Mouse (Mus musculus): ENCODE data around the gene Prickle3. TPM values are rescaled to one million over a fixed set of nuclear protein-coding genes. Genes with fewer than 3 reads are reported as not detected.
A peak's percentile ranks its signal among the peaks of the same experiment; 100 is the strongest.

Prickle3 gene
- total RNA-seq (2014; rRNA removed; ENCODE audit: low replicate concordance): 9.2 and 15.7 TPM in 2 replicates
- polyA plus RNA-seq (2015; fragmentation: Nextera tagmentation; extraction: Ambion mirVana): 7.9 and 8.1 TPM in 2 replicates

DNA sequence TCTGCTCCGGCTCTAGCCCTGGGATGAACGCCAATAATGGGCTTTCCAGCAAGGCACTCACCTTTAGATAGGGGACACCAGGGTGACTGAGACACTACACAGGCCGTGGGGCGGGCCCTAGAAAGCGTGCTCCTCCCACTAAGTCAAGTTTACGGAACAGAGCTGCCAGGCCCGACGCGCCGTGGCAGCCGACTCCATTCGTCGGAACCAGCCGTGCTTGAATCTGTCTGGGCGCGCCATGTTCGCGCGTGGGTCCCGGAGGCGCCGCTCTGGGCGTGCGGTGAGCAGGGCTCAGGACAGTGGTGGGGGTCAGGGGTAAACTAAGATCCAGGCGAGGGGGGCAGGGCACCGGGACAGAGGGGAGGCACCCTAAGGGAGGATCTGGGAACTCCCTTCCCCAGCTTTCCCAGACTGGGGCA lies at the start of gene Prickle3:
Prickle3 (plus strand) TSS at position 40 of the 419 bp plus-strand sequence.
- H3K27ac ChIP-seq (ENCODE audit: low read depth): peak within 1 kb of the TSS; percentile 84
- H3K36me3 ChIP-seq (replicated peaks; ENCODE audit: control insufficient read depth, insufficient read depth, low read length): no peaks in the 10 kb centered on the region
- peak within 1 kb of the TSS; percentile 71 for H3K4me2 ChIP-seq (ENCODE audit: low read depth, low read length)
- peak; percentile 62 for DNase-seq (ENCODE audit: low spot score)
- H3K4me3 ChIP-seq (ENCODE audit: low read depth, low read length): peak within 1 kb of the TSS; percentile 62
- TF ChIP-seq CTCF (IDR thresholded peaks at IDR 0.05; ENCODE audit: low read depth) (no peak), EP300 (IDR thresholded peaks at IDR 0.05; ENCODE audit: low read depth) (no peak)
- H3K4me1 ChIP-seq (ENCODE audit: control insufficient read depth, insufficient read depth): peaks cover 11% of the 10 kb centered on the region
- H3K9ac ChIP-seq (replicated peaks; ENCODE audit: low read depth, low read length): peak within 1 kb of the TSS; percentile 63
- no peaks in the 10 kb centered on the region for H3K9me3 ChIP-seq (replicated peaks; ENCODE audit: control insufficient read depth, low read length)
- whole genome bisulfite sequencing: 15% methylated on average over 26 of the region's 26 CpGs
- no peaks in the 10 kb centered on the region for H3K27me3 ChIP-seq (ENCODE audit: control insufficient read depth, insufficient read depth, low read length)
- peak; percentile 84 for ATAC-seq (ENCODE audit: insufficient read depth, low read depth)

DNA sequence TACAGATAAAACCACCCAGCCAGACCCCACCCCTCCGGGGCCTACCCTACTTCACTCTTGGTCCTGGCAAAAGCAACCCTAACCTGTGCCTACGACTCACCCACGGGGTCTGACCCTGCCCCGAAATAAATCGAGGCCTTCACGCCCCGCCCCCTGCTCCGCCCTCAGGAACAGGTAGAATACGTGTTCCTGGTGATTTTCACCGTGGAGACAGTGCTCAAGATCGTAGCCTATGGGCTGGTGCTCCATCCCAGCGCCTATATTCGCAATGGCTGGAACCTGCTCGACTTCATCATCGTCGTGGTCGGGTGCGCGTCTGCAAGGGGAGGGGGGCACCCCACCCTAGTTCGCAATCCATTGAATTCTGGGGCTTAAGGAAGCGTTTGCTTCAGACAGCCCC lies 47.0 kb upstream of the Prickle3 start:
- Histone ChIP-seq H3K27ac (ENCODE audit: low read depth) (no peak overlapping the region), H3K4me3 (ENCODE audit: low read depth, low read length) (peak overlapping the region; percentile 33), H3K4me2 (ENCODE audit: low read depth, low read length) (peak overlapping the region; percentile 60), H3K4me1 (ENCODE audit: control insufficient read depth, insufficient read depth) (no peaks in the 10 kb centered on the region), H3K9me3 (replicated peaks; ENCODE audit: control insufficient read depth, low read length) (no peaks in the 10 kb centered on the region), H3K9ac (replicated peaks; ENCODE audit: low read depth, low read length) (no peak overlapping the region), H3K36me3 (replicated peaks; ENCODE audit: control insufficient read depth, insufficient read depth, low read length) (no peaks in the 10 kb centered on the region), H3K27me3 (ENCODE audit: control insufficient read depth, insufficient read depth, low read length) (no peaks in the 10 kb centered on the region)
- DNase-seq (ENCODE audit: low spot score): no peak
- ATAC-seq (ENCODE audit: insufficient read depth, low read depth): no peak
- WGBS: 22% methylated on average over 21 of the region's 21 CpGs
- TF ChIP-seq CTCF (IDR thresholded peaks at IDR 0.05; ENCODE audit: low read depth) (no peak), EP300 (IDR thresholded peaks at IDR 0.05; ENCODE audit: low read depth) (no peak)

DNA sequence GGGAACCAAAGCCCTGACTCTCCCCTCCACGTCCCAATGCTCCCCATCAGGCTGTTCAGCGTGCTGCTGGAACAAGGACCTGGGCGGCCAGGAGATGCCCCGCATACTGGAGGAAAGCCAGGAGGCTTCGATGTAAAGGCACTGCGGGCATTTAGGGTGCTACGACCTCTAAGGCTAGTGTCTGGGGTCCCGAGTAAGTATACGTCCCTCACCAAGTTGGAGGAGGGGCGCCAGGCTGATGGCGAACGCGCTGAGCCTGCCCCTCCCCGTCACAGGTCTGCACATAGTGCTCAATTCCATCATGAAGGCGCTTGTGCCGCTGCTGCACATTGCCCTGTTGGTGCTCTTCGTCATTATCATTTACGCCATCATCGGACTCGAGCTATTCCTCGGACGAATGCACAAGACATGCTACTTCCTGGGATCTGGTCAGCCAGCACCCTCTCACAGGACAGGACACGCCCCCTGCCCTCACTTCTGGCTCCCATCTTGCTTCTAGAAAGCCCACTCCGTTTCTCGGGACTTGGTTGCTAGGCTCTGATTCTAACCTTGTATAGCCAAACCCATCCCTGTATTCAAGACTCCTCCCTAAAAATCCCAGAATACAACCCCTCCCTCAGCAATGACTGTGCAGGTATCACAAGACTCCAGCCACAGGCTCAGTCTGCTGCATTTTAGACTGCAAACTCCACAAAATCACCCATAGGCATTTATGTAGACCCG lies 46.4 kb upstream of the Prickle3 start:
- H3K27me3 ChIP-seq (ENCODE audit: control insufficient read depth, insufficient read depth, low read length): no peaks in the 10 kb centered on the region
- H3K36me3 ChIP-seq (replicated peaks; ENCODE audit: control insufficient read depth, insufficient read depth, low read length): no peaks in the 10 kb centered on the region
- 28% methylated on average over 26 of the region's 26 CpGs for WGBS
- no peaks in the 10 kb centered on the region for H3K9me3 ChIP-seq (replicated peaks; ENCODE audit: control insufficient read depth, low read length)
- H3K9ac ChIP-seq (replicated peaks; ENCODE audit: low read depth, low read length): no peak overlapping the region
- H3K4me1 ChIP-seq (ENCODE audit: control insufficient read depth, insufficient read depth): no peaks in the 10 kb centered on the region
- TF ChIP-seq CTCF (IDR thresholded peaks at IDR 0.05; ENCODE audit: low read depth): no peak
- no peak for TF ChIP-seq EP300 (IDR thresholded peaks at IDR 0.05; ENCODE audit: low read depth)
- peak overlapping the region; percentile 33 for H3K4me3 ChIP-seq (ENCODE audit: low read depth, low read length)
- ATAC-seq (ENCODE audit: insufficient read depth, low read depth): no peak
- DNase-seq (ENCODE audit: low spot score): no peak
- H3K4me2 ChIP-seq (ENCODE audit: low read depth, low read length): peak overlapping the region; percentile 60
- H3K27ac ChIP-seq (ENCODE audit: low read depth): no peak overlapping the region

GRCm38 (mm10) chrX:7617889-7618551 lies 39.0 kb upstream of the Prickle3 start:
- Histone ChIP-seq H3K4me3 (ENCODE audit: low read depth, low read length) (no peak overlapping the region), H3K27ac (ENCODE audit: low read depth) (no peak overlapping the region), H3K9ac (replicated peaks; ENCODE audit: low read depth, low read length) (no peak overlapping the region), H3K27me3 (ENCODE audit: control insufficient read depth, insufficient read depth, low read length) (no peaks in the 10 kb centered on the region), H3K4me2 (ENCODE audit: low read depth, low read length) (no peak overlapping the region), H3K36me3 (replicated peaks; ENCODE audit: control insufficient read depth, insufficient read depth, low read length) (no peaks in the 10 kb centered on the region), H3K4me1 (ENCODE audit: control insufficient read depth, insufficient read depth) (no peaks in the 10 kb centered on the region), H3K9me3 (replicated peaks; ENCODE audit: control insufficient read depth, low read length) (no peaks in the 10 kb centered on the region)
- 67% methylated on average over 12 of the region's 12 CpGs for WGBS
- DNase-seq (ENCODE audit: low spot score) (no peak), ATAC-seq (ENCODE audit: insufficient read depth, low read depth) (no peak)
- TF ChIP-seq CTCF (IDR thresholded peaks at IDR 0.05; ENCODE audit: low read depth): no peak
- TF ChIP-seq EP300 (IDR thresholded peaks at IDR 0.05; ENCODE audit: low read depth): no peak

DNA sequence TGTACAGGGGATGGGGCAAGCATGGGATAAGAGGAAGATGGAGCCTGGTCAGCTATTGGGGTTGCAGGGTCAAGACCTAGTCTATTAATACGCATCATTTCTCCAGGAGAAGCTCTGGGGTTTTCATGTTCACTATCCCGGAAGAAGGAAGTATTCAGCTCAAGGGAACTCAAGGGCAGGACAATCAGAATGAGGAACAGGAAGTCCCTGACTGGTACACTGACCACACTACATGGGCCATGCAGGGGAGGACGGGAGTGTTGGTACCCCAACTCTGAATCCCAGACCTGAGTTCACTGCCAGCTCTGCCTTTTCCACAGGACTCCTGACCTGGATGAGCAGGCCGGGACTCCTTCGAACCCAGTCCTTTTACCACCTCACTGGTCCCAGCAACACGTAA lies 24.5 kb upstream of the Prickle3 start:
- H3K4me1 ChIP-seq (ENCODE audit: control insufficient read depth, insufficient read depth): no peaks in the 10 kb centered on the region
- ATAC-seq (ENCODE audit: insufficient read depth, low read depth) (no peak), DNase-seq (ENCODE audit: low spot score) (no peak)
- TF ChIP-seq CTCF (IDR thresholded peaks at IDR 0.05; ENCODE audit: low read depth) (no peak), EP300 (IDR thresholded peaks at IDR 0.05; ENCODE audit: low read depth) (no peak)
- no peak overlapping the region for H3K4me2 ChIP-seq (ENCODE audit: low read depth, low read length)
- no peaks in the 10 kb centered on the region for H3K36me3 ChIP-seq (replicated peaks; ENCODE audit: control insufficient read depth, insufficient read depth, low read length)
- no peak overlapping the region for H3K9ac ChIP-seq (replicated peaks; ENCODE audit: low read depth, low read length)
- no peaks in the 10 kb centered on the region for H3K9me3 ChIP-seq (replicated peaks; ENCODE audit: control insufficient read depth, low read length)
- H3K27me3 ChIP-seq (ENCODE audit: control insufficient read depth, insufficient read depth, low read length): no peaks in the 10 kb centered on the region
- H3K27ac ChIP-seq (ENCODE audit: low read depth): no peak overlapping the region
- H3K4me3 ChIP-seq (ENCODE audit: low read depth, low read length): no peak overlapping the region
- 84% methylated on average over 6 of the region's 6 CpGs for WGBS
